Mouse (Mus musculus) layer of hippocampus, adult 8-10 months (tissue): Measurements from ENCODE around the gene Vps8. TPM values are rescaled to one million over a fixed set of nuclear protein-coding genes. Genes with fewer than 3 reads are reported as not detected.
A peak's percentile ranks its signal among the peaks of the same experiment; 100 is the strongest.
"Not testable (repeated sequence)": the region's sequence is repeated elsewhere in the genome, so short reads cannot be mapped to it uniquely, and the experiment has no call there.

Experiments used
- DNase-seq, 2 experiments: peaks; one replicate each; pipeline ENCODE4 v3.0.0; 2022; ENCODE audit warnings: low spot score in 2 of 2
- total RNA-seq, 4 experiments: library from RNA; stranded (reverse); gene quantifications; 2 replicates each; pipeline ENCODE4 v1.2.4; 2022

Gene Vps8
- total RNA-seq, 4 experiments from 2014 or later = 47.6 to 58.3 (median 51.8) TPM

GRCm38 (mm10) chr16:21655291-21655690 is 232.4 kb downstream of the Vps8 start:
- no peak for DNase-seq

GRCm38 (mm10) chr16:21655961-21656360 is 233.0 kb downstream of the Vps8 start:
- DNase-seq = peak in 1 of 2 experiments; percentile 39

DNA sequence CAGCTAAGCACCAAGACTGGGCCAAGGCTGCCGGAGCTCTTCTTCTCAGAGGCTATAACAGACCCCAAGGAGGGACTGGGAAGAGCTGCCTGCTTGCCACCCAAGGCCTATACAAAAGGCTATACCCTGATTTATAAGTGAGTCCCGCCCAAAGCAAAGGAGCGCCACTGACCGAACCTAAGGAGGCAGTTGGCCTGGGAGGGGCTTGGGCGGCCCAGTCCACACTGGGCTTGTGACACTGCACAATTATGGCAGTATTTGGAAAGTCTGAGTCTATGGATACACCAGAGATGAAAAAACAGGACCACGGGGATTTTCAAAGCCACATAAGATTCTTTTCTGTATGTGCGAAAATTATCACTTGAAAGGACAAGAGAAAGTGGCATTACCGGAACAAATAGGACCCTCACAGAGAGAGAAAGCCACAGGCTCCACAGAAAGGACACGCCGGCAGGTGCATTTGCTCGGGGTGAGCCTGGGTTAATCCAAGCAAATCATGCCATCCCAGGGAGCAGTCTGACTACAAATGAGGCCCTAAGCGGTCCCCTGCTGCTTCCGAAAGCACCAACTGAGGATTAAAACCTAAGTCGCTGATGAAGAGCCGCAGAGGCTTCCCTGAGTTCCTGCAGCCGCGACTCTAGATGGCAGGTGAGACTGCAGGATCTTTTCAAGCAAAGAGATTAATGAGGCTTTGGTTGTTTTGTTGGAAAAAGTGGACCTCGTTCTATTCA is 241.9 kb downstream of the Vps8 start:
- DNase-seq = no peak

GRCm38 (mm10) chr16:21665423-21665986 is 242.6 kb downstream of the Vps8 start:
- DNase-seq = no peak

- DNase-seq = no peak
These were observed 249.0 kb downstream of the Vps8 start for GRCm38 (mm10) chr16:21671878-21672277.

GRCm38 (mm10) chr16:21673046-21673445 is 250.1 kb downstream of the Vps8 start:
- DNase-seq = not testable (repeated sequence)

- not testable (repeated sequence) for DNase-seq
These were observed 250.7 kb downstream of the Vps8 start for GRCm38 (mm10) chr16:21673651-21674050.

- DNase-seq = no peak
These were observed 253.9 kb downstream of the Vps8 start for GRCm38 (mm10) chr16:21676791-21677190.

- no peak for DNase-seq
These were observed 264.5 kb downstream of the Vps8 start for GRCm38 (mm10) chr16:21687406-21687805.

DNA sequence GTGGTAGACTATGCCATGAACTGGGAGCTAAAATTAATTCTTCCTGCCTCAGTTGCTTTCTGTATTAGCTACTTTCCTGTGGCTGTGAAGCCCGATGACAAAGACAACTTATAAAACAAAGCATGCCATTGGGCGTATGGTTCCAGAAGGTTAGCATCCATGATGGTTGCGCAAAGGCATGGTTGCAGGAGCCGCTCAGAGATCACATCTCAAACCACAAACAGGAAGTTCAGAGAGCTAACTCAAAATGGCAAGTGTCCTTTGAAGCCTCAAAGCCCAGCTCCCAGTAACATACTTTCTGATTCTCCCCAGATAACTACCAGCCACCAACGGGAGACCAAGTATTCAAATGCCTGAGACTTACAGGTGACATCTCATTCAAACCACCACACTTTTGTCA is 266.2 kb downstream of the Vps8 start:
- no peak for DNase-seq

- DNase-seq = no peak
These were observed 267.4 kb downstream of the Vps8 start for GRCm38 (mm10) chr16:21690216-21690755.

DNA sequence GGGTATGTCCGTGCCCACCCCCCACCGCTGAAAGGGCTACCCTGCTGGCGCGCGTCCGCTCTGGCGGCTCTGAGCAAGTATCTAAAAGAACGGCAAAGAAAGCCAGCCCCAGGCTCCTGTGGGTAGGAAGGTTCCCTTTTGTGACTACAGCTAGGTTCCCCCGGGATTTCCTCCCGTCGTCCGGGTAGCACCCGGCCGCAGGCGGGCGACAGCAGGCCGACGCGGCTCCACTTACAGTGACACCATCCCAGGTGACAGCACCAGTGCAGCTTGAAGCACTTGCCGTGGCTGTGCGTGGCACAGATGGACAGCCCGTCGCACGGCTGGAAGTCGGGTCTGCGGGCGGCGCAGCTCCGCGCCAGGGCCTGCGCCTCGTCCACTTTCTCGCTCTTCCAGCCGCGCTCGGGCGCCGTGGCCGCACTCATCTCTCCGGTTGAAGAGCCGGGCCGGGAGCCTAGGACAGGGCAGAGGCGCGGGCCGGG is 271.1 kb downstream of the Vps8 start:
- DNase-seq = no peak

Other genes starting within 250 kb of the Vps8 start
- gene Ephb3, start 218.4 kb upstream of the Vps8 start, total RNA-seq = 10 to 100 TPM; 17.3 to 19.9 (median 19.2) TPM